Mouse (Mus musculus) ovary, adult 18-20 months (tissue): ENCODE data around the gene 1600015I10Rik.
"Not testable (repeated sequence)": the region's sequence is repeated elsewhere in the genome, so short reads cannot be mapped to it uniquely, and the experiment has no call there.

Experiments used
- DNase-seq: peaks from one replicate; pipeline ENCODE4 v3.0.0; 2022; ENCODE audit warnings: low spot score, mixed read lengths

The 1600015I10Rik gene

GRCm38 (mm10) chr6:48929595-48929994, at the start of gene 1600015I10Rik:
Gene 1600015I10Rik (plus strand): TSS chr6:48929895.
- no peak for DNase-seq

GRCm38 (mm10) chr6:48894203-48894602, 35.5 kb upstream of the 1600015I10Rik start:
- no peak for DNase-seq

- DNase-seq: no peak
Observed at GRCm38 (mm10) chr6:48894938-48895818, 34.5 kb upstream of the 1600015I10Rik start.

GRCm38 (mm10) chr6:48895941-48896340, 33.8 kb upstream of the 1600015I10Rik start:
- no peak for DNase-seq

GRCm38 (mm10) chr6:48896956-48897355, 32.7 kb upstream of the 1600015I10Rik start:
- DNase-seq: no peak

GRCm38 (mm10) chr6:48901316-48901715, 28.4 kb upstream of the 1600015I10Rik start:
- DNase-seq: not testable (repeated sequence)

- no peak for DNase-seq
Observed at GRCm38 (mm10) chr6:48902511-48903406, 26.9 kb upstream of the 1600015I10Rik start.

GRCm38 (mm10) chr6:48903437-48903836, 26.3 kb upstream of the 1600015I10Rik start:
- no peak for DNase-seq

GRCm38 (mm10) chr6:48905606-48906005, 24.1 kb upstream of the 1600015I10Rik start:
- DNase-seq: no peak

GRCm38 (mm10) chr6:48906371-48906770, 23.3 kb upstream of the 1600015I10Rik start:
- no peak for DNase-seq

- no peak for DNase-seq
Observed at GRCm38 (mm10) chr6:48909229-48909628, 20.5 kb upstream of the 1600015I10Rik start.

- no peak for DNase-seq
Observed at GRCm38 (mm10) chr6:48912033-48912432, 17.7 kb upstream of the 1600015I10Rik start.

- DNase-seq: no peak
Observed at GRCm38 (mm10) chr6:48913587-48913986, 16.1 kb upstream of the 1600015I10Rik start.

- DNase-seq: peak; percentile 65
Observed at GRCm38 (mm10) chr6:48949596-48949995, 19.9 kb downstream of the 1600015I10Rik start.

GRCm38 (mm10) chr6:48950676-48951075, 21.0 kb downstream of the 1600015I10Rik start:
- DNase-seq: no peak

- no peak for DNase-seq
Observed at GRCm38 (mm10) chr6:48951630-48952029, 21.9 kb downstream of the 1600015I10Rik start.

GRCm38 (mm10) chr6:48953220-48953619, 23.5 kb downstream of the 1600015I10Rik start:
- DNase-seq: peak; percentile 33

GRCm38 (mm10) chr6:48954211-48954610, 24.5 kb downstream of the 1600015I10Rik start:
- no peak for DNase-seq

- DNase-seq: peak; percentile 47
Observed at GRCm38 (mm10) chr6:48954946-48955345, 25.3 kb downstream of the 1600015I10Rik start.

GRCm38 (mm10) chr6:48956785-48957184, 27.1 kb downstream of the 1600015I10Rik start:
- no peak for DNase-seq

GRCm38 (mm10) chr6:48958053-48958452, 28.4 kb downstream of the 1600015I10Rik start:
- DNase-seq: peak; percentile 13

- not testable (repeated sequence) for DNase-seq
Observed at GRCm38 (mm10) chr6:48959151-48959550, 29.5 kb downstream of the 1600015I10Rik start.

- DNase-seq: not testable (repeated sequence)
Observed at GRCm38 (mm10) chr6:48966696-48967095, 37.0 kb downstream of the 1600015I10Rik start.
